Mouse (Mus musculus) C2C12 (cell line): ENCODE results near the gene Bco1.

ENCODE experiments used
- CEBPB ChIP-seq: IDR thresholded peaks from one replicate; pipeline ENCODE4 v1.6.1; 2011; ENCODE audit warnings: low read depth, mild to moderate bottlenecking, control low read depth, moderate library complexity
- CTCF ChIP-seq: IDR thresholded peaks from one replicate; pipeline ENCODE4 v1.5.1; 2011; ENCODE audit not compliant: control insufficient read depth, insufficient read depth, insufficient read length
- MAX ChIP-seq: IDR thresholded peaks from one replicate; pipeline ENCODE4 v1.6.1; 2011; ENCODE audit warnings: mild to moderate bottlenecking, control low read depth
- MYOD1 ChIP-seq: IDR thresholded peaks from one replicate; pipeline ENCODE4 v1.6.1; 2011; ENCODE audit warnings: low read depth; ENCODE audit not compliant: control insufficient read depth, insufficient read length
- USF1 ChIP-seq: IDR thresholded peaks from one replicate; pipeline ENCODE4 v1.6.1; 2011; ENCODE audit warnings: low read depth, mild to moderate bottlenecking, control low read depth, moderate library complexity

DNA sequence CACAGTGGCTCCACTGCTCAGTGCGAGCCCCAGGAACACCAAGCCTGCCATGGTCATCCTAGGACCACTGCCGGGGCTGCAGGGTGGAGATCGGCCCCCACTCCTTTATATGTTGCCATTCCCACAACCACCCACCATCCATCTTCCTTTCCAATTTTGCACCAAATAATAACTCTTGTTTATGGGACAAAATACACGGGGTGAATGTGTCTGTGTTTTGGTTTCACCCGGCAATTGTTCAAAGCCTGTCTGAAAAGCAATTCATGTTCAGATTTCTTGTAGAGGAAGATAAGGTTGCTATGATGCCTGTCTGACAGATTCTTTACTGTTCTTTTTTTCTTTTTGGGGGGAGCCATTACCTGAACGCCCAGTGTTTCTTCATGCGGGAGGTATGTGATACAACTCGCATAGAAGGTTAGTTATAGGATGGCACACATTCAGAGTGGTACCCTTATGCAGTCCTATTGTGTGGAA lies 13.2 kb upstream of the Bco1 start, which contains the start of gene Pkd1l2:
- TF ChIP-seq CTCF (no peak), USF1 (no peak), MAX (no peak), CEBPB (no peak), MYOD1 (no peak)
